Mouse (Mus musculus) small intestine, adult 2 months (tissue): Measurements from ENCODE around the gene Nnmt. TPM values are rescaled to one million over a fixed set of nuclear protein-coding genes. Genes with fewer than 3 reads are reported as not detected.

Experiments
- H3K27ac ChIP-seq: fragments of 200-500 bp; 2 replicates; pipeline ENCODE4 v1.5.1; 2012; ENCODE audit warnings: low read depth, low read length, control low read depth, inconsistent platforms; ENCODE audit not compliant: insufficient read depth
- H3K27me3 ChIP-seq: fragments of 200-500 bp; 2 replicates; pipeline ENCODE4 v1.6.1; 2012; ENCODE audit warnings: mild to moderate bottlenecking, moderate library complexity, low read length, inconsistent platforms; ENCODE audit not compliant: control insufficient read depth, insufficient read depth
- H3K36me3 ChIP-seq: fragments of 200-500 bp; 2 replicates; pipeline ENCODE4 v1.6.1; 2012; ENCODE audit warnings: mild to moderate bottlenecking, low read length, control low read depth, inconsistent platforms; ENCODE audit not compliant: control insufficient read depth, insufficient read depth
- H3K4me1 ChIP-seq: fragments of 200-500 bp; 2 replicates; pipeline ENCODE4 v1.6.1; 2012; ENCODE audit warnings: low read length, inconsistent platforms, mixed read lengths; ENCODE audit not compliant: control insufficient read depth, insufficient read depth, insufficient read length
- H3K4me3 ChIP-seq: fragments of 200-500 bp; 2 replicates; pipeline ENCODE4 v1.5.1; 2012; ENCODE audit warnings: low read depth, mild to moderate bottlenecking, control low read depth, inconsistent platforms, low read length, moderate library complexity
- CTCF ChIP-seq: fragments of 200-500 bp; IDR thresholded peaks from 2 replicates; pipeline ENCODE4 v1.5.1; 2012; ENCODE audit warnings: low read depth, mild to moderate bottlenecking, control low read depth, inconsistent platforms, low read length, moderate library complexity, mixed read lengths; ENCODE audit not compliant: insufficient replicate concordance, insufficient read length; ENCODE audit errors: extremely low read depth
- POLR2A ChIP-seq: fragments of 200-500 bp; IDR thresholded peaks from 2 replicates; pipeline ENCODE4 v1.6.1; 2012; ENCODE audit warnings: low read depth, mild to moderate bottlenecking, control low read depth, inconsistent platforms, low read length, moderate library complexity
- WGBS: fragments of 180-500 bp; shearing (Covaris S2); methylation state at CpG from one replicate; pipeline ENCODE4 v1.1.7; 2018; 5-methylcytosine and 5-hydroxymethylcytosine counted together
- polyA plus RNA-seq: library from polyadenylated mRNA; depleted of rRNA; stranded (reverse); fragments of >200 nt; gene quantifications from 2 replicates; pipeline ENCODE4 v1.2.3, GENCODE M21; 2012

Nnmt gene
- polyA plus RNA-seq, 1 experiment, result 0.77 TPM

DNA sequence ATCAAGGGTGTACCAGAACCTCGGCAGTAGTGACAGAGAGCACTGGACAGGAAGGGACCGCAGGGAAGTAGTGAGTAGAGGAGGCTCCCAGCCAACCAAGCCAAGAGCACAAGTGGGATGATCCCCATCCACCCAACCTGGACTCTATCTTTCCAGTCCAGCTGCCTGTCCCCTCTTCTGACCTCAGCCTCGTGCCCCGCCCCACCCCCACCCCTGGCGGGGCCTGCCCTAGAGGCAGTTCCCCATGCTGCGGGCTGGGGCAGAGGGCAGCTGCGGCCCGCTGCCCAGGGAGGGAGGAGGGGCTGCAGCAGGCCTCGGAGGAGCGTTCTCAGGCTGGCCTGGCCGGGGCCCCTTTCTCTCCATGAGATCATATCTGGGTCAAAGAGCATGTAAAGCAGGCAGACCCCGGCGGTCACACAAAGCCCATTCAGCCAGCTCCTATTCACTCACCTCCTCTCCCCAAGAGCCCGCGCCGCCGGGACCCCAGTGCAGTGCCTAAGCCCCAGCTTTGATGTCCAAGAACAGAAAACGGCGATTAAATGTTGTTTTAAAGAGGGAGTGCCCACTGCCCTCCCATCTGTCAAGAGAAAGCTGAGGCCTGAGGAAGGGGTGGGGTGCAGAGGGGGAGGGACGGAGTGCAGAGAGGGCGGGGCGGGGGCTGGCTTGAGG, 44.3 kb upstream of the Nnmt start:
- peak overlapping the region; percentile 25; the same call in 1 of the 2 replicates for H3K4me3 ChIP-seq
- 19% methylated on average over 22 of the region's 22 CpGs for WGBS
- no peaks in the 10 kb centered on the region for H3K27me3 ChIP-seq
- H3K4me1 ChIP-seq, result no peaks in the 10 kb centered on the region
- H3K36me3 ChIP-seq, result no peaks in the 10 kb centered on the region
- TF ChIP-seq POLR2A (no peak), CTCF (no peak)
- H3K27ac ChIP-seq, result no peak overlapping the region

DNA sequence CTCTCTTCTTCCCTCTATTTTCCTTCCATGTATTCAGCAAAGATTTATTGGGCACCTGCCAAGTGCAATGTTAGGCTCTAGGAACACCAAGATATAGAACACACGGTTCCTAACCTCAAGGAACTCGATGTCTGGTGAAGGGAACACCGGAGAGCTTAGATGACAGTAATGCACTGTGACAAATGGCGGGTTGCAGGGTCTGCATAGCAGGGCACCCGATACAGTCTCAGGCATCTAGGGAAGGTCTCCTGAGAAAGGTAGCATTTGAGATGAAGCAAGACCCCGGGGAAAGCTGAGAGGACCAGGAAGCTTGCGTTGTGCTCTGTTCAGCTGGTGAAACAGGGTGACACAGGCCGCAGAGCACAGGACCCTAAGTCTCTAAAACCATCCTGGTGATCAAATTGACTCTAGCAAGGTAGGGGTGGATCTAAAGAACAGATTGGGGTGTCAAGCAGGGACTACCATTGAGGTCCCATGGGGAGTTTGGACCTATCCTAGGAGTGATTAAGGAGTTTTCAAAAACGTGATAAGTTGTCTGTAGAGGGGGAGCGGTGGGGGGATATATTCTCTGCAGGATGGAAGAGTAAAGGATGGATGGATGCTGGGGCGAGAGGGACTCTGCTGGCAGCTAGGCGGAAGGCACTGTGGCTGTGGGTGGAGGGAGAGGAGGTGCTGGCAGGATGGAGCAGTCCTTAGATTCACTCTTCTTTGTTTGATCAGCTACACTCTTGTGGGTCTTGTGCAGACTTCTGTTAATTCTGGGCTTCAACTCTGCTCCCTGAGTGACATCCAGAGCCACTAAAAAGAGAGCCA, 43.5 kb upstream of the Nnmt start:
- Histone ChIP-seq H3K4me1 (no peaks in the 10 kb centered on the region), H3K27ac (no peak overlapping the region), H3K27me3 (no peaks in the 10 kb centered on the region), H3K36me3 (no peaks in the 10 kb centered on the region), H3K4me3 (no peak overlapping the region)
- TF ChIP-seq POLR2A (no peak), CTCF (no peak)
- 71% methylated on average over 12 of the region's 12 CpGs for WGBS

DNA sequence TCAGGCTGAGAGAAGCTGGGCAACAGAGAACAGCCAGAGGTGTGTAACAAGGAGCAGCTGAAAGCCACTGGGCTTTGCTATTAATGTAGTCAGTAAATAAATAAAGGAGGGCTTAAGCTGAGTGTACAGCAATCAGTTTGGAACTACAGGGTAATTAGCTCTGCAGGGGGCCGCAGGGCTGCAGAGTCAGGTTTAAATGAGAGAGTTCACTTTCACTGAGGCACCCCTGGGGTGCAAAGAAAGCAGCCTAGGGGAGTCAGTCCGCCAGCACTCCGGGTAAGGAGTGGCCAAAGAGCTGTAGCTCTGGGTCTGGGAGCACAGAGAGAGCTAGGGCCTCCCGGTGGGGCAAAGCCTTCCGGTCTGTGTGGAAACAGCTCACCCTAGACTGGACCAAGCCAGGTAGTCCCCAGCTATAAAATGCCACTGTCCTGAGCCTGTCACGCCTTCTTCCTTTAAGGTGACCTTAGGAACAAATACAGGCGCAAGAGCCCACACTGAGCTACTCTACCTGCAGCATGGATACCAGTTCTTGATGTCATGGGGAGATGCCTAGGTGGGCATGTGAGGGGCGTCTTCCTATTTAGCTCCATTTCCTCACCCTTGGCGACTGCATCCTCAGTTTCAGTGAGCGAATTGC, 42.8 kb upstream of the Nnmt start:
- Histone ChIP-seq H3K4me3 (no peak overlapping the region), H3K27me3 (no peaks in the 10 kb centered on the region), H3K4me1 (no peaks in the 10 kb centered on the region), H3K36me3 (no peaks in the 10 kb centered on the region), H3K27ac (no peak overlapping the region)
- TF ChIP-seq CTCF, result no peak
- TF ChIP-seq POLR2A, result no peak
- 62% methylated on average over 10 of the region's 10 CpGs for WGBS

DNA sequence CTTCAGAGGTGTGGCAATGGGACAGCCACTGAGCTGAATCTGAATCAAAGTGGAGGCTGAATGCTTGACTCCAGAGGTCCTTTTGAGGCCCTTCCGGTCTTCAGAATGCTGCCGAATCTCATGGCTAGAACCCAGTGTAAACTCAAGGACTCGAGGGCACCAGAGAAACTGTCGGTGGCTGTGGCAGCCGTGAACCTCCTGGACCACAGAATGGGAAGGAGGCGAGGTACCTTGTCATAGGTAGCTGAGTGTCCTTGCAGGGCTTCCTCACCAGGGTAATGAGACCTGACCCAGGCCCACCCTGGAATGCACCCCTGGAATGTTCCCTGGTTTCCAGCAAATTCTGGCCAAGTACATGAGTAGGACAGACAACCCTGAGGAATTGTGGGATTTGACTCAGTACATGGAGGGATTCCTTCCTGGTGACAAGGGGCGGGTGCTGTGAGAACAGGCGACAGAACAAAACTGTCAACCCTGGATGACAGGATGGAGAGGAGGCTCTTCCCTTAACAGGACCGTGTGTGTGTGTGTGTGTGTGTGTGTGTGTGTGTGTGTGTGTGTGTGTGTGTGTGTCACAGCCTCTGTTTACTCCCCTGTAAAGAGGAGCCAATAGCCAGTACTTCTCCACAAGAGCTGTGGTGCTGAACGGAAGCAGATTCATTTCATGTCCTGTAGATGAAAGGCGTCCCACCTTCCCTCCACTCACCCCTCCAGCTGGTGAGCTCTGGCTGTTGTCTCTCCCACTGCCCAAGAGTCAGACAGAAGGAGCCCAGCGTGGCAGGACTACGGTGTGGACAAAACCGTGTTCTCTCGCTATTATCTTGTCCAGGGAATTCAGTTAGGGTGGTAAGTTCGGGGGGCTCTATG, 42.1 kb upstream of the Nnmt start:
- Histone ChIP-seq H3K36me3 (no peaks in the 10 kb centered on the region), H3K4me3 (no peak overlapping the region), H3K27ac (no peak overlapping the region), H3K4me1 (no peaks in the 10 kb centered on the region), H3K27me3 (no peaks in the 10 kb centered on the region)
- TF ChIP-seq CTCF (no peak), POLR2A (no peak)
- 75% methylated on average over 16 of the region's 16 CpGs for WGBS

DNA sequence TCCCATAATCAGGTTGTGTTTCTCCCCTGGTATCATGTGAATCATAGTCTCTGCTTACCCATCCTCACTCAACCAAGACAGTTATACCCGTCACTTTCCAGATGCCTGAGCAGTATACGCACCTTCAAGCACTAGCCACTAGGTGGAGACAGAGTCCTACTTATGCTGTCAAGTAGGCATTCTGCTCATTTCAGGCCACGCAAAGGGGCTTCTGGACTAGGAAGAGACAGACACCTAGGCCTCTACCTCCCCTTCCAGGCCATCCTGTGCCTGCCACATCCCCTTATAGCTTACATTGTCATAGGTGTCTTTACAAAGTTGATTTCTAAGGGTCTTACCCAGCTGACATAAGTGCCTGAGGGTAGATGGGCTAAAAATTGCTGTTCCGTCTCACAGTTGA, 41.3 kb upstream of the Nnmt start:
- Histone ChIP-seq H3K4me1 (no peaks in the 10 kb centered on the region), H3K27ac (no peak overlapping the region), H3K4me3 (no peak overlapping the region), H3K36me3 (no peaks in the 10 kb centered on the region), H3K27me3 (no peaks in the 10 kb centered on the region)
- peak; percentile 81; the same call in 1 of the 2 replicates for TF ChIP-seq CTCF
- TF ChIP-seq POLR2A, result no peak
- 23% methylated on average over 4 of the region's 4 CpGs for WGBS

DNA sequence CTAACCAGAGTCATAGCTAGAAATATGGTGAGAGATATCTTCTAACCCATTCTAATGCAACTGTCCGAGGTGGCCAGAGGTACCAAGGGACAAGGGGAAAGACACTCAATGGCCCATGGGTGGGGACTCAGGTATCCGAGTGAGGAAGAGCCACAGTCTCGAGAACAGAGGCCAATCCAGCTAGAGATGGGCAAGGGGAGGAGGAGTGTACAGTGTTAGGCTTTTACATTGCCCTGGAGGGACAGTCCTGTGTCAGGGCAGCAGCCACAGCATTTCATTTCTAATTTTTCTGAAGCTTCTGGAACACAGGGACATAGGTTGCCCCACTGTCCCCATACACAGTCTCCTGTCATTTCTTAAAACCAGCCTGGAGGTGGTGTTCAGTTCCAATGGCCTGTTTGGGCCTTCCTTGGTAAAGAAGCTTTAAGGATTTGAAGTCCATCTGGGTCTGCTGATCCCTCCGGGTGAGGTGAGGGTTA, 40.7 kb upstream of the Nnmt start:
- Histone ChIP-seq H3K27me3 (no peaks in the 10 kb centered on the region), H3K36me3 (no peaks in the 10 kb centered on the region), H3K27ac (no peak overlapping the region), H3K4me1 (no peaks in the 10 kb centered on the region), H3K4me3 (no peak overlapping the region)
- TF ChIP-seq CTCF, result no peak
- no peak for TF ChIP-seq POLR2A
- WGBS, result 48% methylated on average over 4 of the region's 4 CpGs
